Mouse (Mus musculus) layer of hippocampus, postnatal 10 days (tissue): Measurements from ENCODE around the gene Rasd2. TPM values are rescaled to one million over a fixed set of nuclear protein-coding genes. Genes with fewer than 3 reads are reported as not detected.

Experiments
- DNase-seq, 2 experiments: peaks; one replicate each; pipeline ENCODE4 v3.0.0; 2021; ENCODE audit warnings: low spot score in 2 of 2
- total RNA-seq, 2 experiments: library from RNA; stranded (reverse); gene quantifications; 2 replicates each; pipeline ENCODE4 v1.2.3; 2021

Gene Rasd2
- total RNA-seq, 2 experiments from 2014 or later: 30.6 TPM

- DNase-seq: peak; percentile 58 to 69
These were observed 6.4 kb downstream of the Rasd2 start for GRCm38 (mm10) chr8:75219877-75220738.

GRCm38 (mm10) chr8:75222665-75223064 lies 8.9 kb downstream of the Rasd2 start:
- DNase-seq: no peak

GRCm38 (mm10) chr8:75226773-75227172 lies 13.0 kb downstream of the Rasd2 start:
- no peak for DNase-seq

GRCm38 (mm10) chr8:75233915-75234554 lies 20.3 kb downstream of the Rasd2 start:
- DNase-seq: peak in 1 of 2 experiments; percentile 42

GRCm38 (mm10) chr8:75247331-75247730 lies 33.6 kb downstream of the Rasd2 start:
- DNase-seq: no peak

GRCm38 (mm10) chr8:75249186-75249585 lies 35.4 kb downstream of the Rasd2 start:
- DNase-seq: no peak

GRCm38 (mm10) chr8:75254027-75254426 lies 40.3 kb downstream of the Rasd2 start:
- DNase-seq: no peak

- no peak for DNase-seq
These were observed 41.9 kb downstream of the Rasd2 start for GRCm38 (mm10) chr8:75255635-75256034.

- peak; percentile 10 to 30 for DNase-seq
These were observed 58.4 kb downstream of the Rasd2 start for GRCm38 (mm10) chr8:75272166-75272565.

Other genes with a start within 250 kb of the Rasd2 start
- 10 to 100 TPM; 26.2 to 30.3 TPM for gene Hmgxb4, start 220.6 kb upstream of the Rasd2 start, total RNA-seq
- 10 to 100 TPM; 34.8 to 36.7 TPM for gene Tom1, start 180.2 kb upstream of the Rasd2 start, total RNA-seq
- 1 to 10 TPM; 5.9 to 6.8 TPM for gene Hmox1, start 120.3 kb upstream of the Rasd2 start, total RNA-seq
- gene Mcm5, start 104.4 kb upstream of the Rasd2 start, total RNA-seq: 1 to 10 TPM; 9.4 to 9.8 TPM
- gene Gm10358, start 192.6 kb downstream of the Rasd2 start, total RNA-seq: under 1 TPM in 1 of 2 experiments, not detected in 1; 0.57 TPM
- under 1 TPM; 0.33 to 0.43 TPM for gene Iqcm, start 234.8 kb downstream of the Rasd2 start, total RNA-seq